Mouse (Mus musculus) right cerebral cortex, adult 2 months (tissue): ENCODE data around the gene Olfr313.

Experiments used
- DNase-seq, 2 experiments: peaks; one replicate each; pipeline ENCODE4 v3.0.0; 2021 to 2022; ENCODE audit warnings: low spot score in 2 of 2

The Olfr313 gene

GRCm38 (mm10) chr11:58849731-58850130, 34.9 kb downstream of the Olfr313 start:
- no peak for DNase-seq

GRCm38 (mm10) chr11:58860744-58861143, 45.9 kb downstream of the Olfr313 start:
- DNase-seq: no peak

GRCm38 (mm10) chr11:58867039-58867953, 52.5 kb downstream of the Olfr313 start, which contains the start of gene 2810021J22Rik:
2810021J22Rik (plus strand) TSS chr11:58867216.
- peak; percentile 84 for DNase-seq

- DNase-seq: no peak
Measured at GRCm38 (mm10) chr11:58867954-58868330, 53.1 kb downstream of the Olfr313 start.
